Mouse (Mus musculus): ENCODE measurements around the gene Hmgb4.

DNA sequence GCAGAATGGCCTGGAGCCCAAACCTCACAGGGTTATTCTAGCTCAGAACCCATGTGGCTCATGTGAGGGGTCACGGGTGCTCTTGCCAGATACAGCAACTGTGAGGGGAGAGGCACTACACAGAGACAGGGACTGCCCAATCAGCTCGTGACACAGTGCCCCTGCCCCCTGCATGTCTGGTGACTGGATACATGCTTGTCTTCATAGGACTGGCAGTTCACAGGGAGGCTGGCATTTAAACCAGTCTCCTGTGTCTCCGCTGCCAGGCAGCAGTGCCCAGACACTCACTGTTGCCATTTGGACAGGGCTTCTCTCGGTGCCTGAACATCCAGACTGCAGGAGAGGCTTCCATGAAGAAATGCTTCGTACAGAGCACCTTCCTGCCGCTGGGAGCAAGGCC is 11.7 kb upstream of the Hmgb4 start:
- TF ChIP-seq CTCF (IDR thresholded peaks at IDR 0.05; ENCODE audit: insufficient read depth, low read length) (no peak), POLR2A (IDR thresholded peaks at IDR 0.05; ENCODE audit: borderline replicate concordance, extremely low read depth, low read depth, low read length) (no peak)

Data from lung, adult 2 months (tissue).